Mouse (Mus musculus) cortical plate, adult 2 months (tissue): ENCODE measurements at regions not wholly inside any gene's neighbourhood (a gene's known extent, or its start where the extent isn't known, plus 50 kb on each side); places are given as distances from the start of the nearest gene placed in this dataset.

Source experiments
- CTCF ChIP-seq: fragments of 200-500 bp; IDR thresholded peaks from 2 replicates; pipeline ENCODE4 v1.5.1; 2011; ENCODE audit warnings: mild to moderate bottlenecking, control low read depth, low read length; ENCODE audit not compliant: insufficient read depth; ENCODE audit errors: extremely low read depth
- POLR2A ChIP-seq: fragments of 200-500 bp; IDR thresholded peaks from 2 replicates; pipeline ENCODE4 v1.6.1; 2011; ENCODE audit warnings: mild to moderate bottlenecking, low read length, control low read depth; ENCODE audit not compliant: insufficient read depth; ENCODE audit errors: extremely low read depth

DNA sequence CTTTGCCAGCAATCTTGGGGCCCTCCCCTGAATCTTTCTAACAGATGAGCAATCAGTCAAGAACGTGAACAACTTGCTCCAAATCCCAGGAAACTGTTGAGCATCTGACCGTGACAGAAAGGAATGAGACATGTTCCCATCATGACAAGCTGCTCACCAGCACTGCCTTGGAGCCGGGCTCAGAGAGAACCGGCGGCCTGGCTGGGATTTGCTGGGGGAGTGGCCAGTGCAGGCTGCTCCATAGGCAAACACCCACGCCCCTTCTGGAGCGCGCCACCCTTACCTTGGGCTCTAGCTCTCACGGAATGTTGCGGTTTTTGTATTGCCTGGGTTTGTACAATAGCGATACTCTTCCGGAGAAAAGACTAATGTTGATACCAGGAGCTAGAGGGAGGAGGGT lies 605.4 kb upstream of the Gm19410 start:
- no peak for TF ChIP-seq POLR2A
- TF ChIP-seq CTCF, result no peak
